Mouse (Mus musculus) left cerebral cortex, postnatal 14 days (tissue): ENCODE results near the gene Vmn1r139. TPM values are rescaled to one million over a fixed set of nuclear protein-coding genes. Genes with fewer than 3 reads are reported as not detected.
"Not testable (repeated sequence)": the region's sequence is repeated elsewhere in the genome, so short reads cannot be mapped to it uniquely, and the experiment has no call there.

Experiments
- DNase-seq, 2 experiments: peaks; one replicate each; pipeline ENCODE4 v3.0.0; 2021 to 2022; ENCODE audit warnings: low spot score in 2 of 2, mixed read lengths in 1 of 2
- intact Hi-C: fragments of 180-260 bp; cut with DNase I; formaldehyde crosslinking; loops from one replicate; pipeline ENCODE4 v1.15.1; 2025
- long read RNA-seq, 2 experiments: library from polyadenylated mRNA; stranded (forward); transcript quantifications; one replicate each; pipeline ENCODE4 v2.0.0; 2021
- total RNA-seq, 2 experiments: library from RNA; stranded (reverse); gene quantifications; 2 replicates each; pipeline ENCODE4 v1.2.3; 2021

The Vmn1r139 gene
- total RNA-seq, result not detected
- long read RNA-seq, experiment 1, result 0 reads
- long read RNA-seq, experiment 2, result 0 reads

DNA sequence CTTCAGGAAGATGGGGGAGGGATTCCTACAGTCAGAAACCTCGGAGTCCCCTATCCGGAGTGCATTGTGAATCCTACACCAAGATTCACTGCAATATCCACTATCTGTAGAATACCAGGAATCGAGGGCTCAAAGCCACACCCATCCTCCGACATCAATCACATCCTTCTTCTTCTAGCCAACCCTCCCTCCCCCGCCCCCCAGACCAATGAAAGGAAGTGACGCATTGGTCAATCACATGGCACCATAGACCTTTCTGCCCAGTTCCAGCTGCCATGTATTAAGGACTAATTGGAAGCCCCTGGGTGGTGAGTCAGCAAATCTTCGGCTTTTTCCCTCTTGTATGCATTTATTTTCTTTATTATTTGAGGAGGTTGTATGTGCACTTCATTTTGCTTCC lies at the start of gene Vmn1r139:
Gene Vmn1r139, plus strand, starts transcription at position 301 of the 400 bp plus-strand sequence.
- intact Hi-C loops, DNase-seq: not testable (repeated sequence)

DNA sequence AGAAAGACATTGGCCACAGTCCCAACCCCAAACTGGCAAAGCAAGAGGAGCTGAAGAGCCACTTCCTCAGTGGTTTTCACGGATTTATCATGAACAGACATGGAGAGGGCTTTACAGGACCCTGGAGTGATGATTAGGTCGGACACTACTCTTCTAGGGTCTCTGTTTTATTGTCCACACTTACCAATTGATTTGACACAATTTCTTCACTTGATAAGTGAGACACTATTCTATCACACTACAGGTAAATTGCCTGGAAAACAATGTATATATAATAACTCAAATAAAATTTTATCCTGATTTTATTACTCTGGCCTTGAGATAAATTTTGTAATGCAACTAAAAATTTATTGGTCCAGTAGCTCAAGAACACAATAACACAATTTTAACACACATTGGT lies 40.1 kb upstream of the Vmn1r139 start, which contains the start of gene Vmn1r138:
Gene Vmn1r138, minus strand, starts transcription at position 101 of the 400 bp plus-strand sequence.
- DNase-seq, intact Hi-C loops: not testable (repeated sequence)

DNA sequence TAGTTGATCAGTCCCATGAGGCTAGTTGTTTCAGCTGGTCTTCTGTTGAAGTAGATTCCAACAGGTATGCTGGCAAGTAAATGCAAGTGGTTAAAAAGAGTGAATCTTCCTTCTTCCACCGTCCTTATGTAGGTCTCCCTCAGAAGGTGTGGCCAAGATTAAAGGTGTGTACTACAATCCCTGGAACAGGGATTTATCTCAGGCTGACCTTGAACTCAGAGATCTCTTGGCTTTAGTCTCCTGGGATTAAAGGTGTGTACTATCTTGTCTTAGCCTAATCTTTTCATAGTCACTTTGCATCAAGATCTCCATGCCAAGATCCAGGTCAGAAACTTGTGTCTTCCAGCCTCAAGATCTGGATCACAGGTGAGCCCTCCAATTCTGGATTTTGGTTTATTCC lies 12.7 kb upstream of the Vmn1r139 start, which contains the start of gene Gm6176:
Gene Gm6176, minus strand, starts transcription at position 101 of the 400 bp plus-strand sequence.
- DNase-seq, intact Hi-C loops: not testable (repeated sequence)

DNA sequence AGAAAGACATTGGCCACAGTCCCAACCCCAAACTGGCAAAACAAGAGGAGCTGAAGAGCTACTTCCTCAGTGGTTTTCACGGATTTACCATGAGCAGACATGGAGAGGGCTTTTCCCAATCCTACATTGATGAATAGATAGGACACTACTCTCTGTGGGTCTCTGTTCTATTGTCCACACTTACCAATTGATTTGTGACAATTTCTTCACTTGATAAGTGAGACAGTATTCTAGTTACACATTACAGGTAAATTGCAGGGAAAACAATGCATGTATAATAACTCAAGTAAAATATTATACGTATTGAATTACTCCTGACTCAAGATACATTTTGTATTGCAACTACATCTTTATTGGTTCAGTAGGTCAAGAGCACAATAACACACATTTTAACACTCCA lies 49.3 kb downstream of the Vmn1r139 start, which contains the start of gene Gm16451:
Gene Gm16451, minus strand, starts transcription at position 101 of the 400 bp plus-strand sequence.
- DNase-seq, intact Hi-C loops: not testable (repeated sequence)

DNA sequence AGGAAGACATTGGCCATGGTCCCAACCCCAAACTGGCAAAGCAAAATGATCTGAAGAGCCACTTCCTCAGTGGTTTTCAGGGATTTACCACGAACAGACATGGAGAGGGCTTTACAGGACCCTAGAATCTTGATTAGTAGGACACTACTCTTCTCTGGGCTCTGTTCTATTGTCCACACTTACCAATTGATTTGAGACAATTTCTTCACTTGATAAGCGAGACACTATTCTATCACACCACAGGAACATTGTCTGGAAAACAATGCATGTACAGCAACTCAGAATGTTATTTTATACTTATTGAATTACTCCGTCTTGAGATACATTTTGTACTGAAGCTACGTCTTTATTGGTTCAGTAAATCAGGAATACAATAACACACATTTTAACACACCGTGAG lies 65.8 kb downstream of the Vmn1r139 start, which contains the start of gene Gm10666:
Gene Gm10666, minus strand, starts transcription at position 101 of the 400 bp plus-strand sequence.
- intact Hi-C loops, DNase-seq: not testable (repeated sequence)

Other genes with a start within 250 kb of the Vmn1r139 start
- gene Vmn1r135, start 236.7 kb upstream of the Vmn1r139 start, total RNA-seq, result not detected
- not detected for gene Gm5725, start 224.8 kb upstream of the Vmn1r139 start, total RNA-seq
- not detected for gene Gm5891, start 147.8 kb upstream of the Vmn1r139 start, total RNA-seq
- not detected for gene Vmn1r137, start 74.5 kb upstream of the Vmn1r139 start, total RNA-seq
- gene Vmn1r138, start 40.2 kb upstream of the Vmn1r139 start, total RNA-seq, result not detected
- gene Gm6176, start 12.8 kb upstream of the Vmn1r139 start, total RNA-seq, result not detected
- not detected for gene Gm16451, start 49.2 kb downstream of the Vmn1r139 start, total RNA-seq
- gene Gm10666, start 65.7 kb downstream of the Vmn1r139 start, total RNA-seq, result not detected
- not detected for gene Vmn1r142, start 95.0 kb downstream of the Vmn1r139 start, total RNA-seq
- not detected for gene Vmn1r143, start 120.3 kb downstream of the Vmn1r139 start, total RNA-seq
- not detected for gene Gm8653, start 132.2 kb downstream of the Vmn1r139 start, total RNA-seq
- gene Gm8453, start 160.4 kb downstream of the Vmn1r139 start, total RNA-seq, result not detected